Mouse (Mus musculus) cortical plate, adult 2 months (tissue): ENCODE data around the gene Alox5ap.

Source experiments
- CTCF ChIP-seq: fragments of 200-500 bp; IDR thresholded peaks from 2 replicates; pipeline ENCODE4 v1.5.1; 2011; ENCODE audit warnings: mild to moderate bottlenecking, control low read depth, low read length; ENCODE audit not compliant: insufficient read depth; ENCODE audit errors: extremely low read depth
- POLR2A ChIP-seq: fragments of 200-500 bp; IDR thresholded peaks from 2 replicates; pipeline ENCODE4 v1.6.1; 2011; ENCODE audit warnings: mild to moderate bottlenecking, low read length, control low read depth; ENCODE audit not compliant: insufficient read depth; ENCODE audit errors: extremely low read depth

DNA sequence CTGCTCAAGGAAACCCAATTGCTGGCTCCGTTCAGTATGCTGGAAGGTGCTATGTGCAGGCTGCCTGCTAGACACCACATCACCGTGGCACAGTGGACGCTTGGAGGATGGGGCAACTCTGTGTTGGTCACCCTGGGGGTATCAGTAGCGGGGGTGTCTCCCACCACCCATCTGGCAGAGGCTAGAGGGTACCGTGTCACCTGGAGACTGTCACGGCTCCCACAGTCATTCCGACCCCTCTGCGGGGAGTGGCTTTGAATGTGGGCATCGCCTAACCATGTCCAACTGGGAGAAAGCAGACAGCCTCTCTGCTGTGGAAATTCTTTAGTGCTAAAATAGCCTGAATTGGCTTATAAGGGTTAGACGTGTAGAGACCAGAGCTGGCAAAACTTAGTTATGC is 72.6 kb downstream of the Alox5ap start:
- no peak for TF ChIP-seq CTCF
- no peak for TF ChIP-seq POLR2A
